Mouse (Mus musculus): ENCODE results near the gene Gm2016. TPM values are rescaled to one million over a fixed set of nuclear protein-coding genes. Genes with fewer than 3 reads are reported as not detected.
A peak's percentile ranks its signal among the peaks of the same experiment; 100 is the strongest.
"Not testable (repeated sequence)": the region's sequence is repeated elsewhere in the genome, so short reads cannot be mapped to it uniquely, and the experiment has no call there.

Gene Gm2016
- total and polyA plus RNA-seq, 3 experiments, result 0.04 TPM; not detected in 2

DNA sequence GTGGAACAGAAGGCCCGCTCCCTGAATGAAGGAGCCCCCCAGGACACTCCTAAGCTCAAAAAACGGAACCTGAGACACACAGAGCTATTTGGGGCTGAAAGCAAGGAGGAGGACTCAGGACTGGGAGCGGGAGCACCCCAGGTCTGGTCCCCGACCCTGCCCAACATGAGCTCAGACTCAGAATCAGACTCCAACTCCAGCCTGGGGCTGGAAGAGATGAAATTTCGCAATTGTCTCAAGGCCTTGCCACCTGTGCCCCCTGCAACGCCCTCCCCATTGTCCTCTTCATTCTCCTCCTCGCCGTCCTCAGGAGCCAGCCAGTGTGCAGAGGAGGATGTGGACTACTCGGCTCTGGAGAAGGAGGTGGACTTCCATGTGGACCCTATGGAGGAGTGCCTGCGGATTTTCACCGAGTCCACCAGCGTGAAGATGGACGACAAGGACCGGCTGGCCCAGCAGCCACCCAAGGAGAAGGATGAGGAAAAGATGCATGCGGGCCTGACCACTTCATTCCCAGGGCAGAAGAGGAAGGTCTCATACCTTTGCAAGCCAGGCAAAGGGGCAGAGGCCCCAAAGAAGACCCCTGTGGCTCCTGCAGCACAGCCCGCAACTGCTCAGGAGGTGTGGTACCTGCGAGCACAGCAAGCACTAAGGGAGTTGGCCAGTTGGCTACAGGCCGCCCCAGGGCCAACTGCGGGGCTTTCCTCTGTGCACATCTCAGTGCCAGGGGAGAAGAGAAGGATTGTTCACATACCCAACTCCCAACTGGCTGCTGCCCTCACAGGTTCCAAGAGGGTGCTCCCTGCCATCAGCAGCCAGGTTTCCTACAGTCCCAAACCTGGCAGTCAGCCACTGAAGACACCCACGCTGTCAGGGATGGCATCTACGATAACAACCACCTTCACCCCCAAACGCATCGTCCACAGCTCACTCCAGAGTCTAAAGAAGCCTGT lies 11.9 kb upstream of the Gm2016 start:
- not testable (repeated sequence) for H3K27ac ChIP-seq (ENCODE audit: control insufficient read depth, low read depth, low read length); H3K9ac ChIP-seq (ENCODE audit: control insufficient read depth, low read depth, low read length, poor library complexity, severe bottlenecking); H3K79me2 ChIP-seq (ENCODE audit: control insufficient read depth, insufficient read depth, low read length, poor library complexity); H3K36me3 ChIP-seq (ENCODE audit: control insufficient read depth in 1 of 2, insufficient read depth in 2 of 2, low read length in 2 of 2); H3K4me3 ChIP-seq (ENCODE audit: control insufficient read depth in 1 of 2, insufficient read depth in 1 of 2, low read depth in 2 of 2, low read length in 2 of 2); H3K9me3 ChIP-seq (replicated peaks; ENCODE audit: insufficient read depth, low read length); H3K4me1 ChIP-seq (ENCODE audit: control insufficient read depth in 1 of 2, insufficient read depth in 2 of 2, low read length in 2 of 2); H3K27me3 ChIP-seq (ENCODE audit: control insufficient read depth in 1 of 2, insufficient read depth in 2 of 2, low read length in 2 of 2)
- 0 out of 4 replicates have a peak, but pooled peaks of 1 of the 2 experiments have one; percentile 24 for TF ChIP-seq EP300 (IDR thresholded peaks at IDR 0.05; ENCODE audit: low read depth in 1 of 2, low read length in 2 of 2)
- peak; percentile 10 for DNase-seq (ENCODE audit: low read depth, low spot score)

DNA sequence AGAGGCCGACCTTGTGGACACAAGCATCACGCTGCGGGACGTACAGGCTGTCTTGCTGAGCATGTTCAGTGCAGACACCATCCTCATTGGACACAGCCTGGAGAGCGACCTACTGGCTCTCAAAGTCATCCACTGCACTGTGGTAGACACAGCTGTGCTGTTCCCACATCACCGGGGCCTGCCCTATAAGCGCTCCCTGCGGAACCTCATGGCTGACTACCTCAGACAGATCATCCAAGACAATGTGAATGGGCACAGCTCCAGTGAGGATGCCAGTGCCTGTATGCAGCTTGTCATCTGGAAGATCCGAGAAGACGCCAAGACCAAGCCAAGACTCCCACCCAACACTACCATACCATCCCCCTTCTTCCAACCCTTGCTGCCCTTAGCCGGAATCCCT lies 10.2 kb upstream of the Gm2016 start:
- not testable (repeated sequence) for H3K36me3 ChIP-seq (ENCODE audit: control insufficient read depth in 1 of 2, insufficient read depth in 2 of 2, low read length in 2 of 2); H3K9ac ChIP-seq (ENCODE audit: control insufficient read depth, low read depth, low read length, poor library complexity, severe bottlenecking); H3K9me3 ChIP-seq (replicated peaks; ENCODE audit: insufficient read depth, low read length); H3K4me3 ChIP-seq (ENCODE audit: control insufficient read depth in 1 of 2, insufficient read depth in 1 of 2, low read depth in 2 of 2, low read length in 2 of 2); H3K27me3 ChIP-seq (ENCODE audit: control insufficient read depth in 1 of 2, insufficient read depth in 2 of 2, low read length in 2 of 2); H3K79me2 ChIP-seq (ENCODE audit: control insufficient read depth, insufficient read depth, low read length, poor library complexity); H3K27ac ChIP-seq (ENCODE audit: control insufficient read depth, low read depth, low read length); H3K4me1 ChIP-seq (ENCODE audit: control insufficient read depth in 1 of 2, insufficient read depth in 2 of 2, low read length in 2 of 2); DNase-seq (ENCODE audit: low read depth, low spot score)

DNA sequence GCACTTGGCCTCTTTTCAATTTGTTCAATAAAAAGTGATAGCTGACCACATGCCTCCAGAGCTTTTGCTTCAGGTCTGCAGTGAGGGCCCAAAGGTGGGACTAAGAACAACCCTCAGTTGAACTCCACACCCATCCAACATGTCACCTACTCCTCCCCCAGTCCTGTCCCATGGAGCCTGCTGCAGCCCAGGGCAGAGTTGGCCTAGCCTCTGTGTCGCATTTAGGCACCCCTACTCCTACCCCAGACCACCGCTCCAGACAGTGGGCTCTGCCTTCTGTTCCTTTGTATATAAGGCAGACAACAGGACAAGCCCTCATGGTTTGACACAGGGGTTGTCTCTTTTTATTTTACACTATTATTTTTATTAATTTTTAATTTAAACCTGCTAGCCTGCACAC lies 9.8 kb upstream of the Gm2016 start:
- H3K9me3 ChIP-seq (replicated peaks; ENCODE audit: insufficient read depth, low read length); H3K79me2 ChIP-seq (ENCODE audit: control insufficient read depth, insufficient read depth, low read length, poor library complexity); H3K4me3 ChIP-seq (ENCODE audit: control insufficient read depth in 1 of 2, insufficient read depth in 1 of 2, low read depth in 2 of 2, low read length in 2 of 2); H3K27ac ChIP-seq (ENCODE audit: control insufficient read depth, low read depth, low read length); DNase-seq (ENCODE audit: low read depth, low spot score); H3K36me3 ChIP-seq (ENCODE audit: control insufficient read depth in 1 of 2, insufficient read depth in 2 of 2, low read length in 2 of 2); H3K27me3 ChIP-seq (ENCODE audit: control insufficient read depth in 1 of 2, insufficient read depth in 2 of 2, low read length in 2 of 2); H3K4me1 ChIP-seq (ENCODE audit: control insufficient read depth in 1 of 2, insufficient read depth in 2 of 2, low read length in 2 of 2); H3K9ac ChIP-seq (ENCODE audit: control insufficient read depth, low read depth, low read length, poor library complexity, severe bottlenecking): not testable (repeated sequence)

DNA sequence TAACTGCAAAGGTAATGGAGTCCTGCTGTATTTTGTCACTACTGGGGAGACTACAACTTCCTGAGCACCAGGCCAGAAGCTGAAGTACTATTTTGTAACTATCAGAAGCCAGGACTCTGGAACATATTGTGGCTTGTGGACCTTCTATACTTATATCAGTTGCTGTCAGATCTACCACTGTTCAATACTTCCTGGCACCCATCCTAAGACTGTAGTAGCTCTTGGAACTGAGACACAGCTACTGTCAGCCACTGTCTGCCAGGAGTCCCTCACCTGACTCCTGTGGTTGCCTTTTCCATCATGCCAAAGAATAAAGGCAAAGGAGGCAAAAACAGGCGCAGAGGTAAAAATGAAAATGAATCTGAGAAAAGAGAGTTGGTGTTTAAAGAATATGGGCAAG lies 21.2 kb downstream of the Gm2016 start, which contains the start of gene Gm2022:
Gm2022 (plus strand) TSS at position 301 of the 400 bp plus-strand sequence.
- H3K4me3 ChIP-seq (ENCODE audit: control insufficient read depth in 1 of 2, insufficient read depth in 1 of 2, low read depth in 2 of 2, low read length in 2 of 2); H3K36me3 ChIP-seq (ENCODE audit: control insufficient read depth in 1 of 2, insufficient read depth in 2 of 2, low read length in 2 of 2); H3K27me3 ChIP-seq (ENCODE audit: control insufficient read depth in 1 of 2, insufficient read depth in 2 of 2, low read length in 2 of 2); H3K79me2 ChIP-seq (ENCODE audit: control insufficient read depth, insufficient read depth, low read length, poor library complexity); DNase-seq (ENCODE audit: low read depth, low spot score); H3K9me3 ChIP-seq (replicated peaks; ENCODE audit: insufficient read depth, low read length); H3K27ac ChIP-seq (ENCODE audit: control insufficient read depth, low read depth, low read length); H3K4me1 ChIP-seq (ENCODE audit: control insufficient read depth in 1 of 2, insufficient read depth in 2 of 2, low read length in 2 of 2); H3K9ac ChIP-seq (ENCODE audit: control insufficient read depth, low read depth, low read length, poor library complexity, severe bottlenecking): not testable (repeated sequence)
